Mouse (Mus musculus) spleen, adult 2 months (tissue): Measurements from ENCODE around the gene Ppp2r5e. TPM values are rescaled to one million over a fixed set of nuclear protein-coding genes. Genes with fewer than 3 reads are reported as not detected.

Experiments
- DNase-seq, 2 experiments: peaks; one replicate each; pipeline versions ENCODE4 v3.0.0 to v3.0.0-alpha.2; 2012 to 2021; ENCODE audit warnings: low spot score in 2 of 2, low read depth in 1 of 2
- H3K27ac ChIP-seq: fragments of 200-500 bp; 2 replicates; pipeline ENCODE4 v1.5.1; 2012; ENCODE audit warnings: low read length, inconsistent platforms; ENCODE audit not compliant: insufficient read depth
- H3K27me3 ChIP-seq: fragments of 200-500 bp; 2 replicates; pipeline ENCODE4 v1.6.1; 2012; ENCODE audit warnings: mild to moderate bottlenecking, moderate library complexity, low read length, inconsistent platforms; ENCODE audit not compliant: control insufficient read depth, insufficient read depth
- H3K36me3 ChIP-seq: fragments of 200-500 bp; 2 replicates; pipeline ENCODE4 v1.6.1; 2012; ENCODE audit warnings: mild to moderate bottlenecking, low read length, inconsistent platforms; ENCODE audit not compliant: control insufficient read depth, insufficient read depth
- H3K4me1 ChIP-seq: fragments of 200-500 bp; 2 replicates; pipeline ENCODE4 v1.6.1; 2011; ENCODE audit warnings: inconsistent platforms; ENCODE audit not compliant: control insufficient read depth, insufficient read depth, insufficient read length
- H3K4me3 ChIP-seq: fragments of 200-500 bp; 2 replicates; pipeline ENCODE4 v1.5.1; 2011; ENCODE audit warnings: mild to moderate bottlenecking, inconsistent platforms; ENCODE audit not compliant: insufficient read depth, insufficient read length; ENCODE audit errors: extremely low read depth
- CTCF ChIP-seq: fragments of 200-500 bp; IDR thresholded peaks from 2 replicates; pipeline ENCODE4 v1.5.1; 2011; ENCODE audit warnings: mild to moderate bottlenecking, inconsistent platforms; ENCODE audit not compliant: insufficient read depth, insufficient read length, insufficient replicate concordance; ENCODE audit errors: extremely low read depth
- POLR2A ChIP-seq: fragments of 200-500 bp; IDR thresholded peaks from 2 replicates; pipeline ENCODE4 v1.6.1; 2011; ENCODE audit warnings: low read depth, low read length, inconsistent platforms
- WGBS: fragments of 180-500 bp; shearing (Covaris S2); methylation state at CpG from one replicate; pipeline ENCODE4 v1.1.7; 2018; 5-methylcytosine and 5-hydroxymethylcytosine counted together
- polyA plus RNA-seq: library from polyadenylated mRNA; depleted of rRNA; stranded (reverse); fragments of >200 nt; gene quantifications from 2 replicates; pipeline ENCODE4 v1.2.3, GENCODE M21; 2012

Ppp2r5e gene
- polyA plus RNA-seq, 1 experiment: 10.5 TPM

GRCm38 (mm10) chr12:75540621-75541171 lies 55.3 kb downstream of the Ppp2r5e start:
- no peak for DNase-seq
- Histone ChIP-seq H3K4me3 (no peak overlapping the region), H3K27ac (no peak overlapping the region), H3K27me3 (no peaks in the 10 kb centered on the region), H3K36me3 (no peaks in the 10 kb centered on the region), H3K4me1 (no peaks in the 10 kb centered on the region)
- TF ChIP-seq POLR2A: no peak
- no peak for TF ChIP-seq CTCF
- 81% methylated on average over 5 of the region's 5 CpGs for WGBS

- TF ChIP-seq CTCF (no peak), POLR2A (no peak)
- no peaks in the 10 kb centered on the region for H3K4me1 ChIP-seq
- no peak overlapping the region for H3K27ac ChIP-seq
- H3K27me3 ChIP-seq: no peaks in the 10 kb centered on the region
- no peak for DNase-seq
- no peaks in the 10 kb centered on the region for H3K36me3 ChIP-seq
- 91% methylated on average over 3 of the region's 3 CpGs for WGBS
- no peak overlapping the region for H3K4me3 ChIP-seq
Observed at GRCm38 (mm10) chr12:75539228-75539627, 56.8 kb downstream of the Ppp2r5e start.

GRCm38 (mm10) chr12:75537673-75538423 lies 58.2 kb downstream of the Ppp2r5e start:
- WGBS: 89% methylated on average over 6 of the region's 6 CpGs
- Histone ChIP-seq H3K36me3 (no peaks in the 10 kb centered on the region), H3K27me3 (no peaks in the 10 kb centered on the region), H3K4me3 (no peak overlapping the region), H3K4me1 (no peaks in the 10 kb centered on the region), H3K27ac (no peak overlapping the region)
- TF ChIP-seq POLR2A: no peak
- no peak for DNase-seq

- Histone ChIP-seq H3K36me3 (no peaks in the 10 kb centered on the region), H3K27me3 (no peaks in the 10 kb centered on the region), H3K4me1 (no peaks in the 10 kb centered on the region), H3K4me3 (no peak overlapping the region), H3K27ac (no peak overlapping the region)
- DNase-seq: no peak
- WGBS: 83% methylated on average over 7 of the region's 7 CpGs
- TF ChIP-seq POLR2A (no peak), CTCF (no peak)
Observed at GRCm38 (mm10) chr12:75537019-75537672, 58.9 kb downstream of the Ppp2r5e start.

GRCm38 (mm10) chr12:75536566-75536965 lies 59.5 kb downstream of the Ppp2r5e start:
- TF ChIP-seq CTCF: no peak
- TF ChIP-seq POLR2A: no peak
- H3K27me3 ChIP-seq: no peaks in the 10 kb centered on the region
- no peak overlapping the region for H3K4me3 ChIP-seq
- no peak overlapping the region for H3K27ac ChIP-seq
- 90% methylated on average over 7 of the region's 7 CpGs for WGBS
- no peaks in the 10 kb centered on the region for H3K4me1 ChIP-seq
- H3K36me3 ChIP-seq: no peaks in the 10 kb centered on the region
- no peak for DNase-seq

GRCm38 (mm10) chr12:75533145-75533544 lies 62.9 kb downstream of the Ppp2r5e start:
- H3K36me3 ChIP-seq: no peaks in the 10 kb centered on the region
- no peak overlapping the region for H3K4me3 ChIP-seq
- TF ChIP-seq CTCF (no peak), POLR2A (no peak)
- no peaks in the 10 kb centered on the region for H3K27me3 ChIP-seq
- H3K4me1 ChIP-seq: peaks cover 8% of the 10 kb centered on the region; the same call in 1 of the 2 replicates
- no peak for DNase-seq
- no peak overlapping the region for H3K27ac ChIP-seq

GRCm38 (mm10) chr12:75531895-75532294 lies 64.2 kb downstream of the Ppp2r5e start:
- whole genome bisulfite sequencing: 76% methylated on average over 2 of the region's 2 CpGs
- peaks cover 8% of the 10 kb centered on the region; the same call in 1 of the 2 replicates for H3K4me1 ChIP-seq
- no peak overlapping the region for H3K27ac ChIP-seq
- no peaks in the 10 kb centered on the region for H3K27me3 ChIP-seq
- TF ChIP-seq POLR2A: no peak
- TF ChIP-seq CTCF: no peak
- H3K36me3 ChIP-seq: no peaks in the 10 kb centered on the region
- no peak overlapping the region for H3K4me3 ChIP-seq
- DNase-seq: no peak
